ENCODE assay signal across 8 mouse cellular contexts in genomic region chr6:17281757-17282092, GRCm38 (mm10). TPM values are rescaled to one million over a fixed set of nuclear protein-coding genes. Genes with fewer than 3 reads are reported as not detected.
DNase-seq lines count a peak whose midpoint lies in the region; ATAC-seq and TF ChIP-seq lines count a peak whose summit lies in the region.

No protein-coding gene starts in this region.

- H3K4me1 ChIP-seq in kidney, postnatal 0 days (replicated peaks; ENCODE audit: insufficient read depth, low read length), result peaks cover 8% of the 10 kb centered on the region; the same call in 1 of the 2 replicates
- peaks cover 10% of the 10 kb centered on the region; the same call in 1 of the 2 replicates for H3K4me1 ChIP-seq in embryonic facial prominence, embryonic 12.5 days
- no peaks in the 10 kb centered on the region for H3K4me1 ChIP-seq in hindbrain, embryonic 11.5 days (replicated peaks; ENCODE audit: control insufficient read depth, insufficient read depth, low read length)

- peak overlapping the region; percentile 89 for H3K4me2 ChIP-seq in kidney, postnatal 0 days (ENCODE audit: low read length)
- peak overlapping the region; percentile 94 for H3K4me2 ChIP-seq in embryonic facial prominence, embryonic 12.5 days (replicated peaks)
- H3K4me2 ChIP-seq in hindbrain, embryonic 11.5 days (replicated peaks; ENCODE audit: low read depth, low read length), result peak overlapping the region; percentile 93

- peak overlapping the region; percentile 55; the same call in 1 of the 2 replicates for H3K9ac ChIP-seq in kidney, postnatal 0 days (ENCODE audit: low read depth, low read length)
- no peak overlapping the region; the same call in 1 of the 2 replicates for H3K9ac ChIP-seq in embryonic facial prominence, embryonic 12.5 days
- H3K9ac ChIP-seq in hindbrain, embryonic 11.5 days (ENCODE audit: low read depth, low read length), result no peak overlapping the region

- 22% methylated on average over 8 of the region's 8 CpGs for WGBS in kidney, postnatal 0 days
- WGBS in embryonic facial prominence, embryonic 12.5 days, result 20% methylated on average over 8 of the region's 8 CpGs
- 37% methylated on average over 8 of the region's 8 CpGs for WGBS in hindbrain, embryonic 11.5 days
- WGBS in macrophage (ENCODE audit: missing documents), result 11% methylated on average over 8 of the region's 8 CpGs

- DNase-seq in kidney, postnatal 0 days (ENCODE audit: low spot score), result no peak
- DNase-seq in kidney, adult 18-20 months, result no peak
- no peak for DNase-seq in hindbrain, embryonic 11.5 days (ENCODE audit: low spot score)
- no peak for DNase-seq in thymus, postnatal 25 days
- no peak for DNase-seq in thymus, postnatal 36 days
- DNase-seq in cerebellum, postnatal 14 days, result no peak

- H3K27me3 ChIP-seq in kidney, postnatal 0 days (ENCODE audit: insufficient read depth, low read length), result no peaks in the 10 kb centered on the region
- H3K27me3 ChIP-seq in embryonic facial prominence, embryonic 12.5 days, result peaks cover 8% of the 10 kb centered on the region; the same call in 1 of the 2 replicates
- no peaks in the 10 kb centered on the region for H3K27me3 ChIP-seq in hindbrain, embryonic 11.5 days (ENCODE audit: control insufficient read depth, insufficient read depth, low read length)

- H3K9me3 ChIP-seq in kidney, postnatal 0 days (replicated peaks; ENCODE audit: low read length), result no peaks in the 10 kb centered on the region
- no peaks in the 10 kb centered on the region for H3K9me3 ChIP-seq in embryonic facial prominence, embryonic 12.5 days
- H3K9me3 ChIP-seq in hindbrain, embryonic 11.5 days (ENCODE audit: control insufficient read depth, low read length), result no peaks in the 10 kb centered on the region

- peak overlapping the region; percentile 81 for H3K27ac ChIP-seq in kidney, postnatal 0 days
- H3K27ac ChIP-seq in embryonic facial prominence, embryonic 12.5 days, result no peak overlapping the region
- H3K27ac ChIP-seq in hindbrain, embryonic 11.5 days (ENCODE audit: low read depth, low read length), result no peak overlapping the region
- H3K27ac ChIP-seq in macrophage, result peak overlapping the region; percentile 80

- no peak for TF ChIP-seq CTCF in kidney, postnatal 0 days (IDR thresholded peaks at IDR 0.05; ENCODE audit: low read depth)

- peak overlapping the region; percentile 55 for H3K4me3 ChIP-seq in kidney, postnatal 0 days (replicated peaks; ENCODE audit: low read depth, low read length)
- peak overlapping the region; percentile 50 for H3K4me3 ChIP-seq in embryonic facial prominence, embryonic 12.5 days
- H3K4me3 ChIP-seq in hindbrain, embryonic 11.5 days (ENCODE audit: low read depth, low read length), result no peak overlapping the region; the same call in 1 of the 2 replicates
- peak overlapping the region; percentile 68 for H3K4me3 ChIP-seq in macrophage (ENCODE audit: inconsistent target)

- peaks cover 17% of the 10 kb centered on the region for H3K79me2 ChIP-seq in macrophage (ENCODE audit: inconsistent target)

- no peak for ATAC-seq in kidney, postnatal 0 days (replicated peaks; ENCODE audit: low FRiP score, low read depth)
- no peak for ATAC-seq in embryonic facial prominence, embryonic 12.5 days (ENCODE audit: insufficient number of reproducible peaks, insufficient read depth, low FRiP score, low TSS enrichment)
- ATAC-seq in hindbrain, embryonic 11.5 days (ENCODE audit: low FRiP score), result peak; percentile 43

- no peaks in the 10 kb centered on the region for H3K36me3 ChIP-seq in kidney, postnatal 0 days (ENCODE audit: insufficient read depth, low read length)
- H3K36me3 ChIP-seq in embryonic facial prominence, embryonic 12.5 days, result no peaks in the 10 kb centered on the region
- H3K36me3 ChIP-seq in hindbrain, embryonic 11.5 days (ENCODE audit: control insufficient read depth, insufficient read depth, low read length), result no peaks in the 10 kb centered on the region
- H3K36me3 ChIP-seq in macrophage (ENCODE audit: inconsistent target), result no peaks in the 10 kb centered on the region

RNA-seq across cellular contexts. Expression of gene Cav2, which starts 0.7 kb away (rescaled TPM):
- polyA plus RNA-seq in kidney, postnatal 0 days (2015; fragmentation: Nextera tagmentation; extraction: Ambion mirVana), result 53.9 and 54.2 TPM in 2 replicates
- polyA plus RNA-seq in embryonic facial prominence, embryonic 12.5 days (2016; fragmentation: Nextera tagmentation; extraction: Ambion mirVana), result 9.3 TPM in 2 replicates
- polyA plus RNA-seq in hindbrain, embryonic 11.5 days (2014; fragmentation: Nextera tagmentation; extraction: Ambion mirVana), result 7.3 and 8.4 TPM in 2 replicates
- 10 to 100 TPM in 7 of 26 experiments, 1 to 10 TPM in 18, not detected in 1; 1.3 to 40.5 (median 7.0) TPM for total RNA-seq in macrophage (2018; cell fraction: chromatin; rRNA removed)
- total RNA-seq in macrophage (2018; cell fraction: cytosol; rRNA removed), result 10 to 100 TPM; 14.1 to 31.0 (median 24.0) TPM
- 10 to 100 TPM in 16 of 26 experiments, 1 to 10 TPM in 10; 2.8 to 27.0 (median 11.8) TPM for total RNA-seq in macrophage (2018; cell fraction: nucleus; rRNA removed)
- 15.1 to 55.7 TPM (median 24.4 TPM) in 3 replicates for polyA plus RNA-seq in macrophage (2018)

RNA-seq across cellular contexts. Expression of gene Cav1, which starts 24.4 kb away (rescaled TPM):
- polyA plus RNA-seq in kidney, postnatal 0 days (2015; fragmentation: Nextera tagmentation; extraction: Ambion mirVana), result 69.4 and 75.5 TPM in 2 replicates
- polyA plus RNA-seq in embryonic facial prominence, embryonic 12.5 days (2016; fragmentation: Nextera tagmentation; extraction: Ambion mirVana), result 28.6 and 28.8 TPM in 2 replicates
- 11.6 and 15.4 TPM in 2 replicates for polyA plus RNA-seq in hindbrain, embryonic 11.5 days (2014; fragmentation: Nextera tagmentation; extraction: Ambion mirVana)
- total RNA-seq in macrophage (2018; cell fraction: chromatin; rRNA removed), result 10 to 100 TPM in 6 of 26 experiments, 1 to 10 TPM in 6, not detected in 14; 1.1 to 60.3 (median 11.5) TPM
- total RNA-seq in macrophage (2018; cell fraction: cytosol; rRNA removed), result 10 to 100 TPM in 2 of 26 experiments, 1 to 10 TPM in 4, under 1 TPM in 18, not detected in 2; 0.03 to 26.7 (median 0.22) TPM
- 10 to 100 TPM in 4 of 26 experiments, 1 to 10 TPM in 6, under 1 TPM in 4, not detected in 12; 0.18 to 25.7 (median 3.3) TPM for total RNA-seq in macrophage (2018; cell fraction: nucleus; rRNA removed)
- polyA plus RNA-seq in macrophage (2018), result 0.07 to 0.72 TPM (median 0.21 TPM) in 3 replicates

Comparison
In these comparisons a context has a peak if more than half of its experiments do, and no peak if none do; other contexts are left out.
1. H3K27ac ChIP-seq: peak in kidney, postnatal 0 days (single experiment) and macrophage (single experiment); none in embryonic facial prominence, embryonic 12.5 days (single experiment) and hindbrain, embryonic 11.5 days (single experiment).
2. Peak in every context shown above with its lines, with median percentiles within 50 percentile points of each other: H3K4me2 ChIP-seq.